Mouse (Mus musculus) myocyte (in vitro differentiated cells): ENCODE data around the gene Rnpepl1. TPM values are rescaled to one million over a fixed set of nuclear protein-coding genes. Genes with fewer than 3 reads are reported as not detected.
A peak's percentile ranks its signal among the peaks of the same experiment; 100 is the strongest.
"Not testable (repeated sequence)": the region's sequence is repeated elsewhere in the genome, so short reads cannot be mapped to it uniquely, and the experiment has no call there.

Experiments used
- H3K27me3 ChIP-seq: one replicate; pipeline ENCODE4 v1.6.1; 2011; ENCODE audit not compliant: control insufficient read depth, insufficient read depth, insufficient read length
- H3K36me3 ChIP-seq: one replicate; pipeline ENCODE4 v1.6.1; 2011; ENCODE audit not compliant: control insufficient read depth, insufficient read depth
- H3K4me2 ChIP-seq: one replicate; pipeline ENCODE4 v1.6.1; 2011; ENCODE audit warnings: low read depth, control low read depth
- H3K4me3 ChIP-seq: one replicate; pipeline ENCODE4 v1.5.1; 2011; ENCODE audit warnings: mild to moderate bottlenecking, control low read depth, moderate library complexity
- H3K79me2 ChIP-seq: one replicate; pipeline ENCODE4 v1.6.1; 2011; ENCODE audit not compliant: control insufficient read depth, insufficient read depth
- H3ac ChIP-seq: one replicate; pipeline ENCODE4 v1.6.1; 2011; ENCODE audit not compliant: control insufficient read depth, insufficient read length
- CEBPB ChIP-seq: IDR thresholded peaks from 2 replicates; pipeline ENCODE4 v1.6.1; 2011; ENCODE audit warnings: mild to moderate bottlenecking, moderate library complexity; ENCODE audit not compliant: poor library complexity, insufficient read depth, severe bottlenecking
- E2F4 ChIP-seq: IDR thresholded peaks from one replicate; pipeline ENCODE4 v1.6.1; 2011; ENCODE audit warnings: mild to moderate bottlenecking, control low read depth, moderate library complexity; ENCODE audit not compliant: insufficient read depth
- MAX ChIP-seq: IDR thresholded peaks from one replicate; pipeline ENCODE4 v1.6.1; 2011; ENCODE audit warnings: low read depth, mild to moderate bottlenecking, control low read depth
- MYOD1 ChIP-seq, 3 experiments: IDR thresholded peaks; one replicate each; pipeline ENCODE4 v1.6.1; 2011; ENCODE audit warnings: control low read depth in 2 of 3, low read depth in 2 of 3, mild to moderate bottlenecking in 2 of 3, moderate library complexity in 1 of 3; ENCODE audit not compliant: insufficient read length in 2 of 3, control insufficient read depth in 1 of 3
- MYOG ChIP-seq, 3 experiments: IDR thresholded peaks; one replicate each; pipeline ENCODE4 v1.6.1; 2011; ENCODE audit warnings: control low read depth in 2 of 3, low read depth in 2 of 3, mild to moderate bottlenecking in 2 of 3; ENCODE audit not compliant: insufficient read length in 2 of 3, control insufficient read depth in 1 of 3, insufficient read depth in 1 of 3
- POLR2A ChIP-seq: IDR thresholded peaks from one replicate; pipeline ENCODE4 v1.6.1; 2011; ENCODE audit warnings: low read depth, mild to moderate bottlenecking, control low read depth, moderate library complexity; ENCODE audit not compliant: insufficient read length
- POLR2AphosphoS2 ChIP-seq: IDR thresholded peaks from one replicate; pipeline ENCODE4 v1.6.1; 2011; ENCODE audit warnings: low read depth, control low read depth; ENCODE audit not compliant: insufficient read length
- REST ChIP-seq: IDR thresholded peaks from one replicate; pipeline ENCODE4 v1.6.1; 2011; ENCODE audit warnings: mild to moderate bottlenecking, control low read depth, moderate library complexity; ENCODE audit not compliant: insufficient read depth, insufficient read length
- SRF ChIP-seq: IDR thresholded peaks from one replicate; pipeline ENCODE4 v1.6.1; 2011; ENCODE audit warnings: low read depth; ENCODE audit not compliant: control insufficient read depth, insufficient read length
- TCF12 ChIP-seq: IDR thresholded peaks from one replicate; pipeline ENCODE4 v1.6.1; 2011; ENCODE audit warnings: mild to moderate bottlenecking, control low read depth; ENCODE audit not compliant: poor library complexity, insufficient read depth, severe bottlenecking
- TCF3 ChIP-seq: IDR thresholded peaks from one replicate; pipeline ENCODE4 v1.6.1; 2011; ENCODE audit warnings: low read depth, control low read depth; ENCODE audit not compliant: insufficient read length
- USF1 ChIP-seq: IDR thresholded peaks from one replicate; pipeline ENCODE4 v1.6.1; 2011; ENCODE audit warnings: low read depth, mild to moderate bottlenecking, control low read depth, moderate library complexity
- polyA plus RNA-seq: library from polyadenylated mRNA; unstranded; fragments of >200 nt; fragmentation: generic; extraction: Trizol; gene quantifications from one replicate; pipeline ENCODE4 v1.2.1, GENCODE M21; 2012; ENCODE audit warnings: missing spikeins

The Rnpepl1 gene
- polyA plus RNA-seq, 1 experiment = 48.6 TPM

- TF ChIP-seq MYOD1 (IDR thresholded peaks at IDR 0.05; ENCODE audit: control insufficient read depth in 1 of 3, insufficient read length in 2 of 3, low read depth in 2 of 3) (no peak), TCF3 (no peak), TCF12 (no peak), POLR2AphosphoS2 (no peak), REST (no peak), MYOG (IDR thresholded peaks at IDR 0.05; ENCODE audit: control insufficient read depth in 1 of 3, insufficient read depth in 1 of 3, insufficient read length in 2 of 3, low read depth in 2 of 3) (no peak), E2F4 (no peak), USF1 (no peak), MAX (no peak), CEBPB (no peak)
- Histone ChIP-seq H3K4me3 (no peak overlapping the region), H3K79me2 (no peaks in the 10 kb centered on the region), H3K36me3 (no peaks in the 10 kb centered on the region), H3K27me3 (peaks cover 36% of the 10 kb centered on the region), H3ac (no peak overlapping the region), H3K4me2 (no peak overlapping the region)
Observed at GRCm38 (mm10) chr1:92958999-92959398, 48.4 kb downstream of the Rnpepl1 start.

- not testable (repeated sequence) for H3ac ChIP-seq, H3K79me2 ChIP-seq, H3K4me3 ChIP-seq, H3K27me3 ChIP-seq, H3K36me3 ChIP-seq, H3K4me2 ChIP-seq
Observed at GRCm38 (mm10) chr1:92970791-92971190, 60.2 kb downstream of the Rnpepl1 start.

GRCm38 (mm10) chr1:92971879-92972795 lies 61.6 kb downstream of the Rnpepl1 start:
- TF ChIP-seq TCF12 (no peak), USF1 (no peak), MYOD1 (IDR thresholded peaks at IDR 0.05; ENCODE audit: control insufficient read depth in 1 of 3, insufficient read length in 2 of 3, low read depth in 2 of 3) (no peak), SRF (no peak), E2F4 (no peak), POLR2AphosphoS2 (no peak), MAX (no peak), POLR2A (no peak), CEBPB (no peak), TCF3 (no peak), REST (no peak)
- Histone ChIP-seq H3K4me3 (no peak overlapping the region), H3K27me3 (no peaks in the 10 kb centered on the region), H3ac (no peak overlapping the region), H3K4me2 (peak overlapping the region; percentile 38), H3K79me2 (no peaks in the 10 kb centered on the region), H3K36me3 (no peaks in the 10 kb centered on the region)

GRCm38 (mm10) chr1:92972854-92973253 lies 62.3 kb downstream of the Rnpepl1 start:
- no peak for TF ChIP-seq E2F4
- no peak for TF ChIP-seq TCF12
- TF ChIP-seq REST = no peak
- TF ChIP-seq MYOD1 (IDR thresholded peaks at IDR 0.05; ENCODE audit: control insufficient read depth in 1 of 3, insufficient read length in 2 of 3, low read depth in 2 of 3) = no peak
- no peak for TF ChIP-seq TCF3
- no peak for TF ChIP-seq MAX
- no peak for TF ChIP-seq MYOG (IDR thresholded peaks at IDR 0.05; ENCODE audit: control insufficient read depth in 1 of 3, insufficient read depth in 1 of 3, insufficient read length in 2 of 3, low read depth in 2 of 3)
- no peak for TF ChIP-seq CEBPB
- no peak for TF ChIP-seq SRF
- no peak for TF ChIP-seq POLR2A
- no peak for TF ChIP-seq USF1
- no peak for TF ChIP-seq POLR2AphosphoS2
- Histone ChIP-seq H3K4me2 (no peak overlapping the region), H3K36me3 (no peaks in the 10 kb centered on the region), H3K27me3 (no peaks in the 10 kb centered on the region), H3K79me2 (no peaks in the 10 kb centered on the region), H3K4me3 (no peak overlapping the region), H3ac (no peak overlapping the region)

Other genes starting within 250 kb of the Rnpepl1 start
- gene Gpc1, start 79.1 kb upstream of the Rnpepl1 start, polyA plus RNA-seq = 930 TPM
- gene Ankmy1, start 7.9 kb upstream of the Rnpepl1 start, polyA plus RNA-seq = 2.4 TPM
- 40.9 TPM for gene Dusp28, start 3.8 kb upstream of the Rnpepl1 start, polyA plus RNA-seq
- gene Capn10, start 23.6 kb downstream of the Rnpepl1 start, polyA plus RNA-seq = 23.6 TPM
- 1.0 TPM for gene Gpr35, start 40.1 kb downstream of the Rnpepl1 start, polyA plus RNA-seq
- gene Aqp12, start 95.6 kb downstream of the Rnpepl1 start, polyA plus RNA-seq = not detected
- 0.95 TPM for gene Kif1a, start 191.2 kb downstream of the Rnpepl1 start, polyA plus RNA-seq
- gene Agxt, start 224.5 kb downstream of the Rnpepl1 start, polyA plus RNA-seq = not detected